Mouse (Mus musculus): Measurements from ENCODE around the gene Phtf2.
"Not testable (repeated sequence)": the region's sequence is repeated elsewhere in the genome, so short reads cannot be mapped to it uniquely, and the experiment has no call there.

Gene Phtf2

DNA sequence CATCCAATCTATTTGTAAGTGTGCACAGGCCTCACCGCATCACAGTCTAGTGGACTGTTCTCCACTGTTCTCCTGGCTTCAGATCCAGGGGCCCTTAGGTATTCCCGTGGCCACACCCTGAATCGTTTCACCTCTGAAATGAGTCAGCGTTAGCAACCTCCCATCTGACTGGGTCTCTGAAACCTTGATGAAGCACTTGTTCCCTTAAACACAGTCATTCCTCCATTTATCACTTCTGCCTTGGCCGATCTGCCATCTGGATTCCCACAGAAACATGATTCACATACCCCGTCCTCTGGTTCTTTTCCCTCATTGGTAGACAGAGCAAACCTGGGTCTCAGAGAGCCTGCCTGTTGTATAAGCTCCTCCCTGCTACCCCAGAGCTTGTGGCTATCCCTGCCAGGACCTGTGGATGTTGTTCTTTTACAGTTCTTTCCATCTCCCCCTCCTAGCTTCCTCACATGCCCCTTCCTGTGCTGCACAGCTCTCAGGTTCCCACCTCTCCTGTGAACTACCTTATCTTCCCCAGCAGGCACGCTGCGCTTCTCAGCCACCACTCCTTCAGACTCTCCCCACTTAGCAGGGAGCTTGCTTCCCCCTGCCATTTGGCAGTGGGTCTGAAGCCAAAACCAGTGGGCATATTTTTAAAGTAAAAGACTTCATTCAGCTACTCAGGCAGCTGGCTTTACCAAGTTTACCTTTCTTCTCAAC lies 103.5 kb downstream of the Phtf2 start:
- DNase-seq (ENCODE audit: extremely low read depth, low read depth, low spot score): no peak

DNA sequence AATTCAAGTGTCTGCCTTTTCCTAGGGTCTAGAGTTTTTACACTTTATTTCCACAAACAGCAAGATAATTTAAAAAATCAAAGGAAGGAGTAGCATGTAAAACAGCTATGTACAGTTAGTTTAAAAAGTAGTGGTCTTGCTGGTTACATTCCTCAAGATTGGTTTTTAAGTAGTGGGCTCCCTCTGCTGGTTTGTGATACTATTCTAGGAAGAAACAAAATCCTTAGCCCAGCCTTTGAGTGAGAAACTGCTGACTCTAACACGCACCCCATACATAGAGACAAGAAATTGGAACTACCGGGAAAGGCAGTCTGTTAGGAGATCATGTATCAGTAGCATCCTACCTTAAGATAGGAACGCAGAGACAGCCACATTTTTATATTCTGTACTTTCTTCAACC lies 108.6 kb downstream of the Phtf2 start:
- DNase-seq (ENCODE audit: extremely low read depth, low read depth, low spot score): no peak

- no peak for DNase-seq (ENCODE audit: extremely low read depth, low read depth, low spot score)
Measured at GRCm38 (mm10) chr5:20765365-20765920, 116.5 kb downstream of the Phtf2 start.

DNA sequence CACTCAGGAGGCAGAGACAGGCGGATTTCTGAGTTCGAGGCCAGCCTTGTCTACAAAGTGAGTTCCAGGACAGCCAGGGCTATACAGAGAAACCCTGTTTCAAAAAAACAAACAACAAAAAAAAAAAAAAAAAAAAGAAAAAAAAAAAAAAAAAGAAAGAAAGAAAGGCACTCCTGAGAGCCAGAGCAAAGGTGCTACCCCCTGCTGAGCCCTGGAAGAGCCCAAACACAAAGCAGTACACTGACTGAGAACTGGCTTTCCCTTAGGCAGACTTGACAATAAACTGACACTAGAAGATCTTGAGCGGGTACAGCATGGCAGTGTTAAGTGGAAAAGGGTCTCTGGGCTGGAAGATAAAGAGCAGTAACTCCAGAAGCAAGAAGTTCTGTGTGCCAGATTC lies 119.5 kb downstream of the Phtf2 start:
- not testable (repeated sequence) for DNase-seq (ENCODE audit: extremely low read depth, low read depth, low spot score)

- DNase-seq (ENCODE audit: extremely low read depth, low read depth, low spot score): no peak
Measured at GRCm38 (mm10) chr5:20760368-20761162, 121.4 kb downstream of the Phtf2 start.

DNA sequence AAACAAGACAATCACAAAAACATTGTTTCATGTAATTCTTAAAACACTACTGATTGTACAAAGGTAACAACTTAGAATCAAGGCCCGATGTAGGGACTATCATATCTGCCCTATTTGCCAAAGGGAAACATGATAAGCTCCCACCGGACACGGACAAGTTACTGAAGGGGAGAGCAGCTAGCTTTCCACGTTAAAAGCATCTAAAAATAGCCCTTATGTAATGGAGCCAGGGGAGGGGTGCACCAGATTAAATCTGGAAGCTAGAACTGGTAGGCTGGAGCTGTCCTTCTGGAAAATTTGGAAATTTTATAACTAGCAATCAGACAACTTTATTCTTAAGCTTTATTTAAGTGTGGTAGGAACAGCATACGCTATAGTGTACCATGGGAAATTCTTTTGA lies 122.2 kb downstream of the Phtf2 start:
- no peak for DNase-seq (ENCODE audit: extremely low read depth, low read depth, low spot score)

GRCm38 (mm10) chr5:20753963-20754362 lies 128.0 kb downstream of the Phtf2 start:
- no peak for DNase-seq (ENCODE audit: extremely low read depth, low read depth, low spot score)

- DNase-seq (ENCODE audit: extremely low read depth, low read depth, low spot score): peak; percentile 78
Measured at GRCm38 (mm10) chr5:20753096-20753495, 128.8 kb downstream of the Phtf2 start.

DNA sequence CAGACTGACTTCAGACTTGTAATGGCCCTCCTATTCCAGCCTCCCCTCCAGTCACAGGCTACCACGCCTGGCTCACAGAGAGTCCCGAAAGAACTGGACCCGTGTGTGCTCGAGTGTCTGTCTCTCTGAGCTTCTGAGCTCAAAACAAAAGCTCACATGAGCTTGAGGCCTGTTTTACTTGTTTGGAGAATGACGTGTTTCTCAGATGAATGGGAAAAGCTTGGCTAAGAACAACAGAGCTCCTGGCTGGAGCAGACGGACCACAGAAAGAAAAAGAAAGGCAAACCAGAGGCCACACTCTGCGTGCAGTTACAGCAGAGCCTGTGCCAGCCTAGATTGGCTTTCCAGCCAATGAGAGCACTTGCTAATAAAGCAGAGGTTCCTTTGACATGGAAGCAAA lies 130.2 kb downstream of the Phtf2 start:
- peak; percentile 45 for DNase-seq (ENCODE audit: extremely low read depth, low read depth, low spot score)

DNA sequence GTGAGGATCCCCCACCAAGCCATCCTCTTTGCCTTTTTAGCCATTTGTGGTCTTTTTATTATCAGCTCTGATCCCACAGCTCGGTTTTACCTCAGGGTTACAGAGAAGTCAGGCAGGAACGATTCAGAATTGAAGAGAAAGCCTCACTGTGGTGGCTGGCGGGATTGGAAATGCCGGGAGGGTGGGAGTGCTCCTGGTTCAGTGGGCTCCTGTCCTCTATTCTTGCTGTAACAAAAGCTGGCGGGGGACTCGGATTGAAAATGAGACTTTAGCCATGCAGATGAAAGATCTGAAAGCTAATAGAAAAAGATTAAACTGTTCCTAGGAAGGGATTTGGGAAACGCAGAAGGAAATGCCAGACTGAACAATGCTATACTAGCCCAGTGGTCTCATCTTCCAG lies 130.9 kb downstream of the Phtf2 start:
- no peak for DNase-seq (ENCODE audit: extremely low read depth, low read depth, low spot score)

- DNase-seq (ENCODE audit: extremely low read depth, low read depth, low spot score): no peak
Measured at GRCm38 (mm10) chr5:20749535-20749934, 132.4 kb downstream of the Phtf2 start.

DNA sequence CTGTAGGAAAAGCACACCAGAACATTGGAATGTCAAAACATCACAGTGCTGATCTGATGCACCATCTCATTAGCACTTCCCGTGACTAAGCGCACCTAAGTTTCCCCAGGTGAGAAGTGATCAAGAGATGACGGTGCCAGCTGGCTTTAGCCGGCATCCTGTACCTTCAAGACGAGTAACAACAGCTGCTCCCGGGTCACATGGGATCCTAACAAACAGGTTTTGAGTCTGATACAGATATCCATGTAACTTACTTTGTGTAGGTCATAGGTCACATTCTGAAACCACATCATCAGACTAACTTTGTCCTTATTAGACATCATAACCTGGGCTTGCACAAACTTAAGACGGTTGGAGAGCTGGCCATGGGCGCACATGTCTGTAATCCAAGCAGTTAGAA lies 133.1 kb downstream of the Phtf2 start:
- DNase-seq (ENCODE audit: extremely low read depth, low read depth, low spot score): peak; percentile 62

DNA sequence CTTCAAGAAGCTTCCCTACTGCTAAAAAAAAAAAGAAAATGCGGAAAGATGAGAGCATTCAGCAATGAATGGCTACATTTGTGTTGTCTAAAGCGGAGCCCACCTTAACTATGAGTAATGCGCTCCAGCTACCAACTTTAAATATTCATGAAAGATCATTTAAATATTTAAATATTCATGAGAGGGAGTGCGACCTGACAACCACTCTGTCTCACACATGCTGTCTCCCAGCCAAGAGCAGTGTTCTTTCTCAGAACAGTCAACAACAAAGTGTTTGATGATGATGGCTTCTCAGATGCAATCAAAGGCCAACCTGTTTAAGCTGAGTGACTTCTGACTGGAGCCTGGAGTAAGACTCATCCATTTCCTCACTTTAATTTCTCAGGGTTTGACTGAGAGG lies 133.8 kb downstream of the Phtf2 start:
- no peak for DNase-seq (ENCODE audit: extremely low read depth, low read depth, low spot score)

GRCm38 (mm10) chr5:20741936-20742335 lies 140.0 kb downstream of the Phtf2 start:
- no peak for DNase-seq (ENCODE audit: extremely low read depth, low read depth, low spot score)

DNA sequence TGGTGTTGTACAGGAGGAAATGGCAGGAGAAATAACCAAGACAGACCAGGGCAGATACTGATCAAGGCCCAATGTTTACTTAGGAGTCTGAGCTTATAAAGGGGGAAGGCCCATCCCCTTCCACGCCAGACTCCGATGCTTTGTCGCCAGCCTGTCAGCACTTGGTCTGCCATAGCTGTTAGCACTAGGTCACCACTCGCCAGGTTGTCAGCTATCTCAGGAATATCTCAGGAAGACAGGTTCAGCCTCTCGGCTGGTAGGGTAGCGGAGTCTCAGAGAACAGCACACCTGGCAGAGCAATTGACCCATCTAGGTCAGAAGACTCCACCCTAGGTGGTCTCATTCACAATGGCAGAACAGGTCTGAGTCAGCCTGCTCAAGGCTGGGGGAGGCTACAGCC lies 140.7 kb downstream of the Phtf2 start:
- no peak for DNase-seq (ENCODE audit: extremely low read depth, low read depth, low spot score)

DNA sequence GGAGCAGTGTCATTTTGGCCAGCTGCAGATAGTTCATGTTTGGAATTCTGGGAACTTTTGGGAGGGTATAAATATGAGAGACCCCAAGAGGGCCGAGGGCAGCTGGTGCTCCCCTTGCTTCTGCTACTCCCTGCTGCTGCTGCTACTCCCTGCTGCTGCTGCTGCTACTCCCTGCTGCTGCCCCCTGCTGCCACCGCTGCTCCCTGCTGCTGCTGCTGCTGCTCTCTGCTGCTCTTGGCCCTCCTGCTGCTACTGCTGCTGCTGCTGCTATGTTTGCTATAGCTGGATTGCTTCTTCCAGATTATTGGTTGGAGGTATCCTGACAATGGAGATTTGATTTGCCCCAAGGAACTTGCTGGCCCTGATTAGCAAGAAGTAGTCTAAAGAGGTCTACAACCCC lies 143.1 kb downstream of the Phtf2 start:
- DNase-seq (ENCODE audit: extremely low read depth, low read depth, low spot score): no peak

DNA sequence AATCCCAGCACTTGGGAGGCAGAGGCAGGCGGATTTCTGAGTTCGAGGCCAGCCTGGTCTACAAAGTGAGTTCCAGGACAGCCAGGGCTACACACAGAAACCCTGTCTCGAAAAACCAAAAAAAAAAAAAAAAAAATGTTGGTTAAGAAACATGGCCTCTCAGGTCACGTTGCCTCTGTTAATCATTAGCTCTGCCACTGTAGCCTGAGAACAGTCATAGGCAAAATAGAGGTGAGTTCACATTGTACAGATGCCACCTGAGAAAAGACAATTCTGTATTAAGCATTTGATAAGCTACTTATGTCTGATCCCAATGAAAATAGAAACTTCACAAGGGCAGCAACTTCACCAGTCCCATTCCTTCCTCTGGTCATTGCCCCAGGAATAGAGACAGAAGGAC lies 158.7 kb downstream of the Phtf2 start:
- DNase-seq (ENCODE audit: extremely low read depth, low read depth, low spot score): not testable (repeated sequence)

DNA sequence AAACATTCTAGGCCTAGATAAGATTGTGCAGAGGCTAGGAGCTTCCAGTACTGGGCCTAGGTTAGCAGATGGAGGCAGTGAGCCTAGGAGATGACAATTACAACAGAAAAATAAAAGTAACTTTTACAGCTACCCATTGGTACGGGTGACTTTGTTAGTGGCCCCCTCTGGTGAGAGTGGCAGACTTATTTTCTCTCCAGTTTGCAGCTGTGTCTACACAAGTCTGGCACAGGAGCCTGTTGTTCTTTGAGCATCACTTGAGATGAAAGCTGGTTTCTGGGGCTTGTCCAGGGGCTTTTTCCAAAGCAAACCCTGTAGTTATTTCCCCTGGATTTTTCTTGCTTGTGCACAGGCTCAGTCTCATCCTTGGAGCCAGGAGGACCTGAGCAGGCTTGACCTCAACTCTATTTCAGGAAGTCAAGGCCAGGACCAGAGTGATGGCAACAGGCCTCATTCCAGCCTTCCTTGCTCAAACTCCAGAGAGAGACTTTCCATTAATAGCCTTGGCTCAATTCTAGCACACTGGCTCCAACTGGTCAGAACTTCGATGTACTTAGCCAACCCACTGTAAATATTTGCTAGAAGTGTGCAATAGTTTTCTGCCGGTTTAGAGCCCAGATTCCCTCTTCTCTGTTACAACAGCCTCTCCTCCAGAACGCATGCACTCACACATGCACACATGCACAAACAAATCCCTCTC lies 161.6 kb downstream of the Phtf2 start:
- DNase-seq (ENCODE audit: extremely low read depth, low read depth, low spot score): no peak

GRCm38 (mm10) chr5:20715980-20716379 lies 165.9 kb downstream of the Phtf2 start:
- DNase-seq (ENCODE audit: extremely low read depth, low read depth, low spot score): not testable (repeated sequence)

DNA sequence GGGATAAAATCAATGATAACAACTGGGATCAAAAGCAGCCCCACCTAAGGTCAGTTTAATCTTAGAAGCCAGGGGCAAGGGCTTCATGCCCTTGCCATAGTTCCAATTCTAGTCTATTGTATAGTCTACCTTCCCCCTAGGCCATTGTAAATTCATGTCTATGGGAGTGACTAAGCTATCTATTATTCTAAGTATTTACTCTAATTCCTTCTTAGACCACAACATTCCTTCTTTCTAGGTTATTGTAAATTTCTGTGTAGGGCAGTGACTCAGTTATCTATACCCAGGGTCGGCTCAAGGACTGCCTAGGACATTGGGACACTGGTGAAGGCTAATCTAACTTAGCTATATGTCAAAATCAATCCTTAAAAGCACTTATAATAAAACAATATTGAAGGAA lies 167.3 kb downstream of the Phtf2 start:
- DNase-seq (ENCODE audit: extremely low read depth, low read depth, low spot score): not testable (repeated sequence)

DNA sequence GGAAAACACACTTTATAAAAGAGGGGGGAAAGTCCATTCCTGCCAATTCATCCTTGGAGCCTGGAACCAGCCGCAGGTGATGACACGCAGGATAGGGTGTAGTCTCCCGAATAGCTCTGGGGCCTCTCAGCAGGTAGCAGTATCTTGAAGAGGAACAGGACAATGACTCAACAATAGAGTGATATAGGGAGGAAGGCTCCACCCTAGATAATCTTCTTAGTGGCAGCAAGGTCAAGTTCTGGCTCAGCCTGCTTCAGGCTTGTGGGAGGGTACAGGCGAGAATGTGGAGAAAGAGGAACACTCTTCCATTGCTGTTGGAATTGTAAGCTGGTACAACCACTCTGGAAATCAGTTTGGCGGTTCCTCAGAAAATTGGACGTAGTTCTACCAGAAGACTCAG lies 171.1 kb downstream of the Phtf2 start:
- DNase-seq (ENCODE audit: extremely low read depth, low read depth, low spot score): not testable (repeated sequence)

Measured in fat pad, adult 2 months (tissue).